Mouse (Mus musculus): ENCODE results near the gene Ocln.

DNA sequence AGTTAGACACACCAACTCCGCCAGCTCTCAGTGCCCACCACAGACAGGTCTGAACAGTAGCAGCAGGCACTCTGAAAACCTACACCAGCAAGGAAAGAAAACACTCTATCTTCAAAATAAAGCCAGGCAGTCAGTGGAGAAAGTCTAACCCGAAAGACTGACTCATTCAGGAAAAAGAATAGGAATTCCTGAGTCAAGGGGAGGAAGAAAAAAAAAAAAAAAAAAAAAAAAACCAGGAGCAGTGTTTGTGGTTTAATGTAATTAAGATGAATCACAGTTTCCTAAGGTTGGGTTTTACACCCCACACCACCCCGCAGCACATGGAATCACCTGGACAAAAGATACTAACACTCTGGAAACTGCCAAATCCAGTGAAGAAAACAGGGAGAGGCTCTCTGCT lies 16.4 kb downstream of the Ocln start:
- no peak for TF ChIP-seq USF1 (IDR thresholded peaks at IDR 0.05; ENCODE audit: low read depth)
- TF ChIP-seq POLR2AphosphoS2 (IDR thresholded peaks at IDR 0.05; ENCODE audit: insufficient read length, low read depth), result no peak
- no peak for TF ChIP-seq POLR2A (IDR thresholded peaks at IDR 0.05; ENCODE audit: insufficient read length, low read depth)
- no peak for TF ChIP-seq MAX (IDR thresholded peaks at IDR 0.05; ENCODE audit: low read depth)
- TF ChIP-seq MYOD1 (IDR thresholded peaks at IDR 0.05; ENCODE audit: control insufficient read depth in 1 of 3, insufficient read length in 2 of 3, low read depth in 2 of 3), result no peak
- TF ChIP-seq E2F4 (IDR thresholded peaks at IDR 0.05; ENCODE audit: insufficient read depth), result no peak

Data from myocyte (in vitro differentiated cells).